Mouse (Mus musculus) right cerebral cortex, postnatal 14 days (tissue): ENCODE measurements around the gene Tmem209.

Source experiments
- DNase-seq: peaks from one replicate; pipeline ENCODE4 v3.0.0; 2022

Gene Tmem209

DNA sequence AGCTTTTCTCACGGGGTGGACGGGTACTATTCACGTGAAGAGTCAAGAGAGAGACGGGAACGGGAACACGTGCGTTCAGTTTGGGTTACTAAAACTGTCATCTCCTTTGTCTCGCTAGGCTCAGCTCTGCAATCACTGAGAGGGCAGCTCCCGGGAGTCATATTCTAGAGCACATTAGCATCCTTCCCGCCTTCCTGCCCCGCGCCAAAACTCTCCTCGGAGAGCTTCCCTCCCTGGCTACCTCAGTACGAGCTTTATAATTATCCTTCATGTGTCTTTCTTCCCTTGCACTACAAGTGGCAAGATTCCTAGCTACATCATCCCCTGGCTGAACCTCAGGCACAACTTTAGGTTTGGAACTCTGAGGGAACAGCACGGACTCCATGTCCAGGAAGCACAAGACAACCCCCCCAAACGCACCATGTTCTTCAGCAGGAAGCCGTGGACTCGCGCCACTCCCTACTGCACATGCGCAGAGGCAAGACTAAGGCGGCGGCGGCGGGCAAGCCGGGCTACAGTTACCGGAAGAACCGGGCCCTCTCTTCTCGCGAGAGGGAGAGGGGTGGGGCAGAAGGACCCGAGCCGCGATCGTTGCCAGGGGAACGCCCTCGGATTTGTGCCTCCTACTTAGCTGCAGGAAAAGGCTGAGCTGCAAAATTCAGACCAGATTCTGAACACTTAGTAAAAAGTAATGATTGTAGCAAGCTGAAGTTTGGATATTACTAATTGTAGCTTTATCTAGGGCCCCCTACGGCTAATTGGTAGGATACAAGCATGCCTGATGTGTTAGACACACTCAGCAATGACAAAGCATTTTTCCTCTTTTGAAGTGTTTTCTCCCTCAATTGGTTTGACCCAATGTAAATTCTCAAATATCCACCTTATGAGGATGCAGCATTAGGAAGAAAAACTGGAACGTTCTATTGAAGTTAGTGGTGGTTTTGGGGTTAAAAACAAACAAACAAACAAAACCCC, at the start of gene Tmem209, which contains the start of gene Ssmem1:
Tmem209 (minus strand) TSS at position 519 of the 975 bp plus-strand sequence.
Ssmem1 (plus strand) TSS at position 585 of the 975 bp plus-strand sequence.
- DNase-seq: peak; percentile 99

DNA sequence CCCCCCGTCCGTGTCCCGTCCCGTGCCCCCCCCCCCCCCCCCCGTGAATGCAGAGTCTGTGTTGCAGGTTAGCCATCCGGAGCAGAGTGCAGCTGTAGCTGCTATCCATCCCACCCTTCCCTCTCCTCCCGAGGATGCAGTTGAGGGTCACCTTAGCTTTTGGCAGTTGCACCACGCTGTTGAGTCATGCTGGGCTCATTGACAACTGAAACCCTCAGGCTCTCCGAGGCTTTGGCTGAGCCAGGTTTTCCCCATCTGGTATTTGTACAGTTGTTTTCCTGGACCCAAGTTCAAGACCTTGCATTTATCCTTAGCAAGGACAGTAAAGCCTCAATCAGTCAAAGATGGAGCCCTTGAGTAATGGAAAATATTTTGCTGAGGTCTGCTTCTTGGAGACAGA, 46.5 kb upstream of the Tmem209 start:
- DNase-seq: no peak

DNA sequence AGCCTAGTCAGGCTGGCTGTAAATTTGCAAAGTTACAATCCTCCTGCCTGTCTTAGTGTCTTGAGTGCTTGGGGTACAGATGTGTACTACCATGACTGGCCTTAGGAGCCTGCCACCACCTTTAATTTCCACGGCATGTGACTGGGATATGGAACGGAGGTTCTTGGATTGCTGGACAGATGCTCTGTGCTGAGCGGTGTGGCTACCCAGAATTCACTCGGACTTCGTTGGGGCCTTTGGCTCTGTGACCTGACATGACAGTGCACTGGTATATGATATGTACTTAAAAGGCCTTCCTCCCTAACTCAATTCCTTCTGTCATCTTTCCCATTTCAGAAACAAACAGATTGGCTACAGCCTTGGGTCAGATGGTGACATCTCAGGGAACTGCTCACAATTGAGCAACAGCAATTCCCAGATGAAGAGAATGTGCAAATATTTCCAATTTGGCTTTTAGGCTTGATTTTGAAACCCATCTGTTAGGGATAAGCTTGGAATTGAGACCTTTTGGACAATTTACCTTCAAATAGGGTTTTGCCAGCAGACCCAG, 45.1 kb upstream of the Tmem209 start:
- no peak for DNase-seq

DNA sequence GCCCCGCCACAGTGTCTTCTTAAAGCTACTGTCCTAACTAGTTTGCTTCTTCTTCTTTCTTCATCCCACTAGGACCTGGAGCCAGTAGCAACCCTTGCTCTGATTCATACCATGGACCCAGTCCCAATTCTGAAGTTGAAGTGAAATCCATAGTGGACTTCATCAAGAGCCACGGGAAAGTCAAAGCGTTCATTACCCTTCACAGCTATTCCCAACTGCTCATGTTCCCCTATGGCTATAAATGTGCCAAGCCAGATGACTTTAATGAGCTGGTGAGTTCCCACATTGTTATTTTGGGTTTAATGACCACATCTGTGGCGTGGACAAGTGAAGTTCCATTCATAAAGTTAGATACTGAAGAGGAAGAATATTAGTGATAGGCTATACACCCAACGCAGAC, 44.5 kb upstream of the Tmem209 start:
- DNase-seq: no peak

DNA sequence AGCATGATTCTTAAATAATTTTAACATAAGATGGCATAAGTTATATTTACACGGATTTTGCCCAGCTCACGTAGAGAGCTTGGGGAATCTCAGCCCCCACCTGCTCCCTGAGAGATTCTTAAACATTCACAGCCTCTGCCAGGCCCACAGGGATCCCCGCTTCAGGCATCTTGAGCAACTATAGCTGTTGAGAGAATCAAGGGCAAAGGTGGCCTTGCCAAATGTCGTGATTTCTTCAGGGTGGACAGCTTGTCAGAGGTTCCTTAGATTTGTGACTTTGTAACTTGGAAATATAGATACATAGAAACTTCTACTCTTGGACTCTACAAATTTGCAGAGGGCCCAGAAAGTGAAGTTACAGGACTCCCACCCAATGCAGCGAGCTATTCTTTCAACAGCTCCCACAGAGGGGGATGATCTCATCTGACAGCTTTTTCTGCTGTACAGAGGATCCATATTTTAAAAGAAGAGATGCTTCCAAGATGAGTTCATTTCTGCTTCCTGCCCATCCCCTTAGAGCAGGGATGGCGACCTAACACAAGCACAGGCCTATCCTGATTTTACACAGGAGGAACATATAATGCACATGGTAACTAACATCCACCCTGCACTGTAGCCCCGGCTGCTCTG, 43.9 kb upstream of the Tmem209 start:
- no peak for DNase-seq

DNA sequence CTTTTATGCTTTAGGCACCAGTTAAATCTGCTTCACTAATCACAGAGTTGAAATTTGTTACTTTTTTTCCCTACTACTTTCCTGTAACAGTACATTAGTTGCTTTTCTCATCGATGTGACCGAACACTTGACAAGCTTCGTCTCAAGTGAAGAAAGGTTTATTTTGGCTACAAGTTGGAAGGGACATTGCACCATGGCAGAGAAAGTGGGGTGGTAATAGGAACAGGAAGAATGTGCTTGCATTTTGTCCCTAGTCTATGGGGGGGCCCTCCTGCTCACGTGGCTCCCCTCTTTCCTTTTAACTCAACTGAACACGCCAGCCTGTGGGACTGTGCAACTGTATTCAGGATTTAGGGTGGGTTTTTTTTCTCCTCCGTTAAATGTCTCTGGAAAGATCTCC, 43.0 kb upstream of the Tmem209 start:
- DNase-seq: no peak

DNA sequence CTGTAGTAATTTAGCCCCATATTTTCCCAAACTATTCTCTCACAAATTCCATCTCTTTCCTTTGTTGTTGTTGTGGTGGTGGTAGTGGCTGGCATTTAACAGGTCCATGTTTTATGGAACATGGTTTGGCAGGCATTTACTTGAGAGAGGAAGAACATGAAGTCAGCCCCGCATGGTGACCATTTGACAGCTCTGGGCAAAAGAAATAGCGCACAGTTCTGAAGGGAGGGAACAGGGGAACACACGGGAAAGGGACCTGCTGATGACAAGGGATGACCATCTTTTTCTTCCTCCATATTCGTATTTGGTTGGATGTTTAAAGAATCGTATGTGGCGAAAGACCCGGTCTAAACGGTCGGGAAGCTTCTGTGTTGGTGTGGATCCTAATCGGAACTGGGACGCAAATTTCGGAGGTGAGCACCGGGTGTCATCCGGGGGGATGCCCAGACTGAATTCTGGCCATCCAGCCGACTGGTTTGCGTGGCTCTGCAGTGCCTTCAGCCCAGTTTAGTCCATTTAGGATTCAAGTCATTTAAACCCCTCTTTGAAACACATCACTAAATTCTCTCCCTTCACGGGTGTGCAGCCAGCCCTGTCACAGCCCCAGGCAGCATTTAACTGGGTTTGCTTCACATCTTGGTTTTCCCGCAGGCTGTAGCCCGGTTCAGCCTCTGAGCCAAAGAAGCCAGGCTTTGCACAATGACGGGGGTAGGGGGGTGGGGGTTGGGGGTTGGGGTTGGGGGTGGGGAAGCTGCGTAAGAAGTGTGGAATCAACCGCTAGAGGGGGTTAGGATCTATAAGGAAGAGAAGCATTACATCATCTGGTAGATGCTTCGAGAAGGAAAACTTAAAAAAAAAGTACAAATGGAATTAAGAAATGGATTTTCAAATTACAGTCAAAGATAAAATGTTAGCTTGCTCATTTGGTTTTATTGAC, 42.3 kb upstream of the Tmem209 start:
- peak; percentile 40 for DNase-seq

DNA sequence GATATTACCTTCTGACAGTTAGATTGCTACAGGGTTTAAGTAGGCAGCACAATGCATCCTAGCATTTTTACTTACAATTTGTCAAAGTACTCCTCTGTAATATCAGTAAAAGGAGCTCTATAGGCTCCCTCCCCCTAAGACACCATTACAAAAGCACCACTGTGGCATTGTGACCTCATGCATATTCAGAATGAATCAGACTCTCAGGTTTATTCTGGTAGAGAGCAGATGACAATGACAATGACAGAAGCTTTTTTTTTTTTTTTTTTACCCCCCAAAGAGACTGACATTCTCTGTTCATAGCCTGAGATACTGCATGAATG, 41.6 kb upstream of the Tmem209 start:
- DNase-seq: no peak

DNA sequence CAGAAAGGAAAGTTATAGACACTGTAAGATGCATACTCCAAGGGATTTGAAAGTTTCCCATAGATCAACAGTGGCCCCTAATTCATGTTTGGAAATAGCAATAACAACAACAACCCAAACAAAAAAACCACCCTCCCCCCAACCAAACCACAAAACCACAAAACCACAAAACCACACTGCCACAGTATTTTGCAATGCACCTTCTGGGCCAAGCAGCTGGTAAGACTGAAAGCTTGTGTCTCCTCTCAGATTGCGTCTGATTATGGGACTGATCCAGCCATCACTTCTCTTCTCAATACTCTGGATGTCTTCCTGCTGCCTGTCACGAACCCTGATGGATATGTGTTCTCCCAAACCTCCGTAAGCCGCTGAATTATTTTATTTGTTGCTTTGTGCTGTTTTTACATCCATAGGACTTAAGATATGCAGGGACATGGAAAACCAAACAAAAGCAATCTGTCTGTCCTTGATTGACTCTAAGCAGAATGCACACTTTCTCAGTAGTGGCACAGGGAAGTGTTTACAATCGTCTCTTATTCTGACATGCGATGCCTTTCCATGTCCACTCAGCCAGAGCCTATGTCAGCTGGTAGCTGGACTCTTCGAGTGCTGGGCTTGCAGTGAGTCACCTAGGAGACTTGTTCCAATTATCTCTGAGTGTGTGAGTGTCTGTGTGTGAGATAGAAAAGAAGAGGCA, 41.1 kb upstream of the Tmem209 start:
- DNase-seq: no peak

DNA sequence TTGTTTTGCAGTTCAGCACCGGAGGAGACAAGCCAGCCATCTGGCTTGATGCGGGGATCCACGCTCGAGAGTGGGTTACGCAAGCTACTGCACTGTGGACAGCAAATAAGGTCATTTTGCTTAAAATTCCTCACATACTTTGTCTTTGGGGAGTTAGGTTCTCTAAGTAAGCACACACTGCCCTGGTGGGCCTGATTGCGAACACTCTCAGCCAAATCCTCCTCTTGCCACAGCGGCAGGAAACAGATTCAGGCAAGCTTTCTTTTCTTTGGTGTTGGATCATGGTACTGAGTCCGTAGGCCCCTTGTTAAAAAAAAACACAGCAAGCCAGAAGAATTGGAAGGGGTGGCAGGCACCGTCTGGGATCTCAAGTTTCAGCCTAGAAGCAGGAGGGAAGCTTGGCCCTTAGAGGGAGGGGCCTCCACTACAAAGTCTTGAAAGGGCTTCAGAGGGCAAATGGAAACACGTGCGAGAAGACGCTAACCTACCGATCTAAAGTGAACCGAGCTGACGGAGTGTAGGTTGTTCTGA, 39.7 kb upstream of the Tmem209 start:
- no peak for DNase-seq

DNA sequence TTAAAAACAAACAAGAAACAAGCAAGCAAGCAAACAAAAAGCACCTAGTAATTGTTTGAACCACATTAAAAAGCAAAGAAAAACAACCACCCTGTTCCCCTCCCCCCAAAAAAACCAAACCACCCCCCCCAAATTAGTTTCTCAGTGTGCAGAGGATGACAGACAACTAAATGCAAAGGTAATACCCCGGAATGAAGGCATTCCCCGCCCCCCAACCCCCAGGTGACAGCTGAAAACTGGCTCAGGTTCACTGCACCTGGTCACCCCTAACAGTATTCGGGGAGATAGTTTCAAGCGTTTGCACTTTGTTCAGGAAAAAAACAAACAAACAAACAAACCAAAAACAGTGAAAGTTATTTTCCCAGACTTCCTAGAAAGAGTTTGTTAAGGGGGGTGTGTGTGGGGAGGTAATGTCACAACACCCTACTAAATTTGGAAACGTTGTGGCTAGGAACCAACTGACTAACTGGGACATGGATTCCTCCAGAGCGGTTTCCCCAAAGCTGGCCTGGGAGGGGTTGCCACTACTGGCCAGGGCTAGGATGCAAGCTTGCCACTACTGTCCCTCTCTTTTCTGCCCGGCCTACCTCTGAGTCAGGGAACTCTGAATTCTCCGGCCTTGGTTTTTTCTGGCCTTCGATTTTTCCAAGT, 38.2 kb upstream of the Tmem209 start:
- no peak for DNase-seq

DNA sequence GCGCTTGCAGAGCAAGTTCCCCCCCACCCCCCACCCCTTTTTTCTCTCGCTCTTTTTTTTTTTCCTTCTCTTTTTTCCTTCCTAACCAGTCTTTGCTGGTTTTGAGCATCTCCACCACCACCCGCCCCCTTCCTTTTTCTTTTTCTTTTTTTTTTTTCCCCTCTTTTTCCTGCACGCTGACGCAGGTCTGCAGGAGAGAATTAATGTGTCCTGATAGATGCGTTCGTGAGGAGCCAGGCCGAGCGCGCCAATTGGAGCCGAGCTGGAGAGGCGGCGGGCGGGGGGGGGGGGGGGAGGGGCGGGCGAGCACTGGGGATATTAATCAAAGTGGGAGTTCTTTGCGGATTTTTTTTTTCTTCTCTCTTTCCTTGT, 37.7 kb upstream of the Tmem209 start:
- no peak for DNase-seq

DNA sequence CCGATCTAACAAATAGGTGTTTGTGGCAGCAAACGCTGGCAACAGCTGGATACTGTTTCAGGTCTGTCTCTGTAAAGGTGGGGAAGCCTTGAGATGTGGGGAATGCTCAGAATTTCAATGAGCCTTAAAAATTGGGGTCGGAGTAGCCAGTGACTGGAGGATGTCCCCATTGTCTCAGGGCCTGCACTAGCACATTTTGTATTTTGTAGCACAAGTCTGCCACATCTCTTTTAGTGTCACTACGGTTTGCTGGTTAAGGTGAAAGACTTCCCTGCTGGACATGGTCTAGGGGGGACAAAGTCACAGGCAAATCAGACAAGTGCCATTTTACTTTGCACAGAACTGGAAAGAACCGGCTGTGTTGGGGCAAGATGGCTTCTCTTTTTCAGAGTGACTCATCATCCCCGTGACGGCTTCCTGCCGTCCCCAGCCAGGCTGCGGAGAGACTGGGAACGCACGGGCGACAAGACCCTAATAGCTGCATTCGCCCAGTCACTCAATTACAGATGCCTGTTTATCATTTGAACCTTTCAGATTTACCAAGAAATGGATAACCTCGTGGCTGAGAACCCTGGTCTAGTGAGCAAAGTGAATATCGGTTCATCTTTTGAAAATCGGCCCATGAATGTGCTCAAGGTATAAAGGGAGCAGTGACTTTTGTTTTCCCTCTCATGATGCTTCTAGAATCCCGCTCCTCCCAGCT, 37.1 kb upstream of the Tmem209 start:
- no peak for DNase-seq

DNA sequence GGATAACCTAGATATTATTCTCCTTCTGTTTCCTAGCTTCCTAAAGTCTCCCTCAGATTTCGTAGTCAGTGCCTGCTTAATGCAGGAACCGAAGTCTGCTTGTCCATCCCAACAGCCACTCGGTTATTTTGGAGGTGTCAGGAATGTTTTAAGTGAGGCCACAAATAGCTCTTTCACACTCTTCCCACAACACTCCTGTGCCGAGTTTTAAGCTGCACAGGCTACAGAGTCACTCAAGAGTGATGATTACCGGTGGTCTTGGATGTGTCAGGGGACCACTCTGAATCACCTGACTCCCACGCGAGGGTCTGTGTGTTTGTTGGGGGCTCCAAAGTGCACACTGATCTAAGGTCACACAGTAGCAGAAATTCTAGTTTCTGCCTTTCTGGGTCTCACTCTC, 36.1 kb upstream of the Tmem209 start:
- no peak for DNase-seq

DNA sequence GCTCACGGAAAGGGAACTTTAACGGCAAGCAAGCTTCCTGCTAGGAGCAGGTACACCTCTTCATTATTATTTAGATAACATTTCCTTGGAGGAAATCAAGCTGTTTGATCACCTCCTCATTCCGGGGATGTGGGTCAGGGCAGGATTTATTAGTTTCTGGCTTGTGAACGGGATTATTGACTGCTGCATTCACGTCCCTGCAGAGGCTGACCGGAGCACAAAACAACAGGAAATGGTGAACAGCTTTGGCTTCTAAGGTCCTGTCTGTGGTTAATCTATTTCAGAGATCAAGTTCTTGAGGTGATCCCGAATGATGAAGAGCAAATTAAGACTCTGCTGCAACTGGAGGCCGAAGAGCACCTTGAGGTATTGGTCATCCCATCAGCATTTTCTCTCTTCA, 34.3 kb upstream of the Tmem209 start:
- no peak for DNase-seq

DNA sequence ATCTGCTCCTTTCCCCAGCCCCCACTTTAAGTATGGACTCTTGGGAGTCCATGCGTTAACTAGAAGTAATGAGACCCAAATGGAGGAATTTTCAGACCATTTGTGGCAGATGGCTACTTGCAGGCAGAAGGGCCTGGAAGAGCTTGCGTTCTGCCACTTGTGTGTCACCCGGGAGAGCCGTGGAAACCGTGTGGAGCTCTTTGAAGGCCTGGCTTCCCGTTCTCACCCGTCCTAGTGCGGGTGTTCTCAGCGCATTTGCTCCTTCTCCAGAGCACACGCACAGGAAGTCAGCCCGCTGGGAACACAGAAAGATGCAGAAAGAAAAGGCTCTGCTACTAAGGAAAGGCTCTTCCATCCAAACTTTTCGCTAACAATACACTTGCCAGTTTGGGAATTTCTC, 33.5 kb upstream of the Tmem209 start:
- DNase-seq: no peak

DNA sequence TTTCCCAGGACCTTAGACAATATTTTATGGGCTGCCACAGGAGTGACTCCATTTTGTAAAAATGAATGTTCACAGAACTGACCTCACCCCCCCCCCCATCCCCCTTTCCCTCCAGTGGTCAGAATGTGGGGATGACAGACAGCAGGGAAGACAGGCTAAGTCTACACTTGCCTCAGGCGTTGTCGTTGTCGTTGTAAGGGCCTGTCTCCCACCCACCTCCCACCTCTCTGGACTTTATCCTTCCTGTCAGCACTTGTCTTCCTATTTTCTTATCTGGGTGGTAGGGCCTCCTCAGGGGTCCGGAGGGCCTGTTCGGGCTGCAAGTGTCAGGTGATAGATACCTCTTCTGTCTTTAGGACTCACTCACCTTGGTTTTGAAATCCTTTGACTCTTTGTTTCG, 32.7 kb upstream of the Tmem209 start:
- no peak for DNase-seq

DNA sequence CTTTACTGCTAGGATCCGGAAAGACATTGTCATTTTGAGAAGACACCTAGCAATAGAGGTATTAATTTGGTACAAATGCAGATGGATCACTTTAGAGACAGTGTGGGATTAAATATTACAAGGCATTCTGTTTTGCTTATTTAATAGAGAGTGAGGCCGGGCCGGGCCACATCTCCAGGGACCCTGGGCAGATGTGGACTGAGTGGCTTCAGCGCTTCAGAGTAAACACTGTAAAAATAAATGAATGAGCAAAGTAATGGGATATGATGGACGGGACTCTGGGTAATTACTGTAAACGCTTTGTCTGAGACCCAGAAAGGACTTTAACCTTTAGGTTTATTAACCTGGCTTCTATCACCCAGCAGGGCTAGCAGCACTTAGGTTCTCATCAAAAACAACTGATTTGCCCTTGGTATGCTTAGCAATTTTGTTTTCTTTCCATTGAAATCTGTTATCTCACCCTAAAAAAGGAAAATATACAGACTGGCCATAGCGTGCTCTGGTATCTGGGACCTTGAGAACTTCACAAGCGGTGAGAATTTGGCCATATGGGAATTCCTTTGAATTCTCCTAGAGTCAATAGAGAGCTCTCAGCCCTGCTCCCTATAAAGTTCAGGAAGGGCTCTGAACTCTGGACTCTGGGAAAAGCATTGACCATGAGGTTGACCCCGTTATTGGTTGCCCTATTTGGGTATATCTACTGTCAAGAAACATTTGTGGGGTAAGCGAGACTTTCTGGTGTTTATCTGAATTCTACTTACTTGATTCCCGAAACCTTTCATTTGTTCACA, 31.6 kb upstream of the Tmem209 start, which contains the start of gene Cpa2:
Cpa2 (plus strand) TSS at position 574 of the 791 bp plus-strand sequence.
- DNase-seq: no peak

DNA sequence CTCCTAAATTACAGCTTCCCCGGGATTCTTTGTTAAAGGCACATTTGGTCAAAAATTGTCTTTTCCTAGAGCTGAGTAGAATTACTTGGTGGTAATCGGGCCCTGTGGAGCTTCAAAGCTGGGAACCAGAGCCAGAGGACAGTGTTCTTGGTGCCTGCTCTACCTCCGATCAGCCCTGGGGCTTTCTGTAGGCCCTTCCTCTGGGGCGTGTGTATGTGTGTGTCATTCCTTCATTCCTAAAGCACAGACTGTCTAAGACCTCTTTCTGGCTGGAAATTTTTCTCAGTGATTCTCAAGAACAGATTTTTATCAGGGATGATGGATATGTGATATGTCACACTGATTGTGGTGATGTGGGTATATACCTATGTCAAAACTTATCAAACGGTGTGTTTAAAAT, 29.2 kb upstream of the Tmem209 start:
- DNase-seq: no peak

DNA sequence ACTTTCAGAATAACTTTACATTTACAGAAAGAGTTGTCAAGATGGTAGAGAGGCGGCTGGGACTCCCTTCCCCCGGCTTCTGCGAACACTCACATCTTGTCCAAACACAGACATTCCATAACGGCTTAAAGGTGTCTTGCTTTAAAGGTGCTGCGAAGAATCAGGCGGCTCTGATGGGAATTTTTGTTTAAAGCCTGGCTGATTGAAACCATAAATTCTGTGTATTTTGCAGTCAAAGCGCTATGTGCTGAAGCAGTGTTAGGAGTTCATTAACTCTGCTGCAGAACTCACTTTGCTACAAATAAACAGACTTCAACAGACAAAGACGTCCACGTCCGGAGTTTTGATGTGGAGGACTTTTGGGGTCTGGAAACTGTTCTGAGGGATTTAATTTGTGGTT, 28.7 kb upstream of the Tmem209 start:
- no peak for DNase-seq
